In the genomic region with DNA sequence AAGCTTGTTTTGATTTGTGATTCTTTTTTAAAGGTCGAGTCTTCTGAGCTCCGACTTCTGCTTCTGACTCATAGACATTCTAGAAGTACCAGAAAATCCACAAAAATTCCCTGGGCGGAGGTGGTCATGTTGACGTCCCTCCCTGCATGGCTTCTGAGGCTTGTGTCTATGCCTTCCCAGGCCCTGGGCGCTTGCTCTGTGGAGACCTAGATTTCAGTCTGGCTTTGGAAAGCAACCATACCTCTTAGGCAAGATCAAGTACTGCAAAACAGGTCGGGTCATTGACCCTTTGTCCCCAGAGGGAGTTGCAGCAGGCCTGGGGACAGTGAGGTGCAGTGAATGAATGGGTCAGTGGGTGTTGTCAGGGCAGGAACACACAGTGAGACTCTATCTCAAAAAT, we compare ENCODE assay signal across 25 mouse cellular contexts.
DNase-seq lines count a peak whose midpoint lies in the region; ATAC-seq lines count a peak whose summit lies in the region.
"Had no signal": no experiment of that assay in that cellular context is flagged by ENCODE, and none has a peak within 500 bp of the region (broad histone marks: within the 10 kb centered on the region; RNA-seq: fewer than 3 reads in every experiment).

No protein-coding gene starts in this region.

- H3K9me3 ChIP-seq in liver, embryonic 15.5 days (replicated peaks), result no peaks in the 10 kb centered on the region
- H3K9me3 ChIP-seq in forebrain, embryonic 14.5 days (replicated peaks; ENCODE audit: control insufficient read depth, low read length), result no peaks in the 10 kb centered on the region
- no peaks in the 10 kb centered on the region for H3K9me3 ChIP-seq in intestine, embryonic 15.5 days
- H3K9me3 ChIP-seq in midbrain, embryonic 15.5 days, result no peaks in the 10 kb centered on the region
- H3K9me3 ChIP-seq: forebrain, embryonic 10.5 days; hindbrain, embryonic 13.5 days; limb, embryonic 10.5 days; megakaryocyte, embryonic 14.5 days; stomach, embryonic 15.5 days had no signal

- no peak overlapping the region for H3K4me2 ChIP-seq in liver, embryonic 15.5 days
- H3K4me2 ChIP-seq in forebrain, embryonic 14.5 days (ENCODE audit: low read length), result no peak overlapping the region
- no peak overlapping the region for H3K4me2 ChIP-seq in intestine, embryonic 15.5 days (replicated peaks)
- no peak overlapping the region for H3K4me2 ChIP-seq in midbrain, embryonic 15.5 days
- H3K4me2 ChIP-seq: heart, embryonic 11.5 days; hindbrain, embryonic 13.5 days; stomach, embryonic 15.5 days had no signal

- H3K27ac ChIP-seq in liver, embryonic 15.5 days (replicated peaks), result no peak overlapping the region
- no peak overlapping the region for H3K27ac ChIP-seq in forebrain, embryonic 14.5 days (ENCODE audit: low read depth, low read length)
- no peak overlapping the region for H3K27ac ChIP-seq in intestine, embryonic 15.5 days
- no peak overlapping the region for H3K27ac ChIP-seq in midbrain, embryonic 15.5 days
- H3K27ac ChIP-seq: forebrain, embryonic 10.5 days; hindbrain, embryonic 13.5 days; limb, embryonic 10.5 days; stomach, embryonic 15.5 days had no signal

- no peak overlapping the region for H3K4me3 ChIP-seq in liver, embryonic 15.5 days (replicated peaks)
- no peak overlapping the region for H3K4me3 ChIP-seq in forebrain, embryonic 14.5 days (ENCODE audit: low read depth, low read length)
- H3K4me3 ChIP-seq in intestine, embryonic 15.5 days (replicated peaks), result no peak overlapping the region
- no peak overlapping the region for H3K4me3 ChIP-seq in midbrain, embryonic 15.5 days
- H3K4me3 ChIP-seq: forebrain, embryonic 10.5 days; hindbrain, embryonic 13.5 days; limb, embryonic 10.5 days; megakaryocyte, embryonic 14.5 days; stomach, embryonic 15.5 days had no signal

- H3K27me3 ChIP-seq in liver, embryonic 15.5 days, result no peaks in the 10 kb centered on the region
- H3K27me3 ChIP-seq in forebrain, embryonic 14.5 days (replicated peaks; ENCODE audit: control insufficient read depth, insufficient read depth, low read length), result no peaks in the 10 kb centered on the region
- no peaks in the 10 kb centered on the region for H3K27me3 ChIP-seq in intestine, embryonic 15.5 days (replicated peaks)
- no peaks in the 10 kb centered on the region for H3K27me3 ChIP-seq in midbrain, embryonic 15.5 days (replicated peaks)
- H3K27me3 ChIP-seq: hindbrain, embryonic 13.5 days; stomach, embryonic 15.5 days had no signal

- no peaks in the 10 kb centered on the region for H3K4me1 ChIP-seq in liver, embryonic 15.5 days (replicated peaks)
- no peaks in the 10 kb centered on the region for H3K4me1 ChIP-seq in forebrain, embryonic 14.5 days (ENCODE audit: control insufficient read depth, insufficient read depth, low read length)
- peaks cover 3% of the 10 kb centered on the region for H3K4me1 ChIP-seq in intestine, embryonic 15.5 days (replicated peaks)
- H3K4me1 ChIP-seq in midbrain, embryonic 15.5 days, result no peaks in the 10 kb centered on the region
- H3K4me1 ChIP-seq: forebrain, embryonic 10.5 days; hindbrain, embryonic 13.5 days; limb, embryonic 10.5 days; megakaryocyte, embryonic 14.5 days had no signal

- peak; percentile 74 for ATAC-seq in liver, embryonic 15.5 days (ENCODE audit: insufficient read depth)
- ATAC-seq in forebrain, embryonic 14.5 days, result no peak
- ATAC-seq in intestine, embryonic 15.5 days, result no peak
- no peak for ATAC-seq in midbrain, embryonic 15.5 days (replicated peaks)
- ATAC-seq: inflammation-experienced regulatory T-cells, adult 6 months had no signal

- 63% methylated on average over 6 of the region's 6 CpGs for WGBS in liver, embryonic 15.5 days (ENCODE audit: insufficient replicate concordance)
- 82% methylated on average over 6 of the region's 6 CpGs for WGBS in forebrain, embryonic 14.5 days
- 74% methylated on average over 6 of the region's 6 CpGs for WGBS in intestine, embryonic 15.5 days
- WGBS in midbrain, embryonic 15.5 days, result 85% methylated on average over 6 of the region's 6 CpGs

- no peak overlapping the region for H3K9ac ChIP-seq in liver, embryonic 15.5 days
- H3K9ac ChIP-seq in forebrain, embryonic 14.5 days (ENCODE audit: low read length), result no peak overlapping the region
- H3K9ac ChIP-seq in intestine, embryonic 15.5 days, result no peak overlapping the region
- no peak overlapping the region for H3K9ac ChIP-seq in midbrain, embryonic 15.5 days
- H3K9ac ChIP-seq: hindbrain, embryonic 13.5 days; stomach, embryonic 15.5 days had no signal

- peak; percentile 41 for DNase-seq in adrenal gland, postnatal 14 days
- DNase-seq in adrenal gland, adult 8-10 months, result no peak
- peak; percentile 44 for DNase-seq in 3134 (ENCODE audit: extremely low read depth, insufficient read length, low spot score)
- peak; percentile 24 for DNase-seq in adipocyte (ENCODE audit: low spot score)
- DNase-seq in forebrain, embryonic 14.5 days (ENCODE audit: low spot score), result no peak
- DNase-seq: cerebellum, adult 11 months; cerebellum, postnatal 10 days; gastrocnemius, postnatal 25 days; heart, postnatal 10 days; kidney, adult 9 months; kidney, postnatal 25 days; lung, adult 2 months; midbrain, embryonic 14.5 days; right cerebral cortex, postnatal 14 days; thymus, adult 2 months had no signal

- H3K36me3 ChIP-seq in liver, embryonic 15.5 days (replicated peaks), result no peaks in the 10 kb centered on the region
- H3K36me3 ChIP-seq in forebrain, embryonic 14.5 days (ENCODE audit: control insufficient read depth, insufficient read depth, low read length), result no peaks in the 10 kb centered on the region
- H3K36me3 ChIP-seq in intestine, embryonic 15.5 days, result no peaks in the 10 kb centered on the region
- no peaks in the 10 kb centered on the region for H3K36me3 ChIP-seq in midbrain, embryonic 15.5 days (replicated peaks)
- H3K36me3 ChIP-seq: forebrain, embryonic 10.5 days; hindbrain, embryonic 13.5 days; limb, embryonic 10.5 days; stomach, embryonic 15.5 days had no signal

Comparison
In these comparisons a context has a peak if more than half of its experiments do, and no peak if none do; other contexts are left out.
1. DNase-seq: peak in adrenal gland, postnatal 14 days (single experiment), 3134 (single experiment) and adipocyte (single experiment); none in adrenal gland, adult 8-10 months (single experiment) and forebrain, embryonic 14.5 days (single experiment).